Mouse (Mus musculus): Measurements from ENCODE around the gene Rpap3.

GRCm38 (mm10) chr15:97719494-97719893, 13.9 kb upstream of the Rpap3 start:
- TF ChIP-seq HCFC1 (IDR thresholded peaks at IDR 0.05; ENCODE audit: low read depth, low read length) (no peak), EP300 (IDR thresholded peaks at IDR 0.05; ENCODE audit: low read depth in 1 of 2, low read length in 2 of 2) (no peak), CTCF (IDR thresholded peaks at IDR 0.05 in 2 of 3, conservative IDR thresholded peaks at IDR 0.05 in 1 of 3; ENCODE audit: control insufficient read depth in 1 of 3, insufficient read depth in 1 of 3, low read depth in 2 of 3, low read length in 3 of 3, poor library complexity in 1 of 3, severe bottlenecking in 1 of 3) (no peak), MAZ (IDR thresholded peaks at IDR 0.05; ENCODE audit: low read depth, low read length) (no peak), POLR2A (IDR thresholded peaks at IDR 0.05; ENCODE audit: control insufficient read depth in 1 of 2, insufficient read depth in 1 of 2, low read depth in 1 of 2, low read length in 2 of 2, poor library complexity in 1 of 2) (no peak), ZMIZ1 (IDR thresholded peaks at IDR 0.05; ENCODE audit: low read depth, low read length) (no peak), GATA1 (IDR thresholded peaks at IDR 0.05; ENCODE audit: low read depth, low read length) (no peak), CHD2 (IDR thresholded peaks at IDR 0.05; ENCODE audit: low read length) (no peak)
